Mouse (Mus musculus): ENCODE data around the gene Slc40a1. TPM values are rescaled to one million over a fixed set of nuclear protein-coding genes. Genes with fewer than 3 reads are reported as not detected.

The Slc40a1 gene
- polyA plus RNA-seq, 1 experiment from 2014 or later: 65.5 TPM

GRCm38 (mm10) chr1:45868050-45868449 lies 58.3 kb downstream of the Slc40a1 start:
- H3K27me3 ChIP-seq (ENCODE audit: control insufficient read depth, insufficient read depth, low read length): no peaks in the 10 kb centered on the region
- no peak for DNase-seq (ENCODE audit: low spot score)
- H3K4me3 ChIP-seq (ENCODE audit: low read depth, low read length): no peak overlapping the region
- no peaks in the 10 kb centered on the region for H3K4me1 ChIP-seq (replicated peaks; ENCODE audit: control insufficient read depth, insufficient read depth)
- ATAC-seq (ENCODE audit: low FRiP score, low TSS enrichment): no peak
- no peaks in the 10 kb centered on the region for H3K36me3 ChIP-seq (ENCODE audit: control insufficient read depth, insufficient read depth, low read length)
- TF ChIP-seq CTCF (IDR thresholded peaks at IDR 0.05; ENCODE audit: low read depth) (no peak), EP300 (optimal IDR thresholded peaks at IDR 0.05) (no peak)
- H3K9me3 ChIP-seq (ENCODE audit: control insufficient read depth, low read length): no peaks in the 10 kb centered on the region
- no peak overlapping the region for H3K9ac ChIP-seq (ENCODE audit: low read length)
- H3K27ac ChIP-seq (replicated peaks): 0 out of 2 replicates have a peak overlapping the region, but pooled peaks have one; percentile 20
- WGBS: 44% methylated on average over 1 of the region's 1 CpGs
- H3K4me2 ChIP-seq (replicated peaks; ENCODE audit: low read depth): no peak overlapping the region

DNA sequence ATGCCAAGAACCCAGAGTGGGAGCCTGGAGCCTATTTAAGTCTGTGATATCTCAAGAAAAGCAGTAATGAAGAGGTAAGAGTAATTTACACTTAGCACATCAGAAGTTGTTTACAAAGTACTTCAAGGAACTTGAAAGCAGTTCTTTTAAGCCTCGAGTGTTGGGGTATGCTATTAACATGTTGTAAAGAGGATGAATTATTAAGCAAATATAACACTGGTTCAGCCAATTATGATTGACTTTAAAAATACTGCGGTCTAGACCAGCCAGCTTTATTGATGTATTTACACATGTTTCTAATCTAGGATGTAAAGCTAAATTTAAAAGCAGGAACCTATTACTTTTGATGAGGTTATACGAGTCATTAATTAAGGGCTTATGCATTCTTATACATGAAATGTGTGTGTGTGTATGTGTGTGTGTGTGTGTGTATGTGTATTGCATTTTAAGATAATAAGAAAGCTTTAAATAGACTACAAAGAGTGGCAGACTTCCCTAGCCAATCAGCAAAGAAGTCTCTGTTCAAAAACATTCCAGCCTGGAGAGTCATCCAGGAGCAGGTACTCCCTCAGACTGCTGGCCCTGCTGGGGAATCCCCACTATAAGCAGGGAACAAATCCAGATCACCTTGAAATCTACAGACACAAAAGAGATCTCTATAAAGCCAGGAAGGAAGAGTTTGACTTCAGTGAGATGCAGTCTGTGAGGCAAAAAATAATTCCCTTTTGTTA lies 59.9 kb downstream of the Slc40a1 start:
- H3K36me3 ChIP-seq (ENCODE audit: control insufficient read depth, insufficient read depth, low read length): no peaks in the 10 kb centered on the region
- H3K27me3 ChIP-seq (ENCODE audit: control insufficient read depth, insufficient read depth, low read length): no peaks in the 10 kb centered on the region
- no peak overlapping the region for H3K9ac ChIP-seq (ENCODE audit: low read length)
- 29% methylated on average over 3 of the region's 3 CpGs for WGBS
- no peak overlapping the region for H3K4me2 ChIP-seq (replicated peaks; ENCODE audit: low read depth)
- H3K4me3 ChIP-seq (ENCODE audit: low read depth, low read length): no peak overlapping the region
- H3K4me1 ChIP-seq (replicated peaks; ENCODE audit: control insufficient read depth, insufficient read depth): no peaks in the 10 kb centered on the region
- H3K27ac ChIP-seq (replicated peaks): no peak overlapping the region
- DNase-seq (ENCODE audit: low spot score) (no peak), ATAC-seq (ENCODE audit: low FRiP score, low TSS enrichment) (no peak)
- TF ChIP-seq CTCF (IDR thresholded peaks at IDR 0.05; ENCODE audit: low read depth) (no peak), EP300 (optimal IDR thresholded peaks at IDR 0.05) (no peak)
- H3K9me3 ChIP-seq (ENCODE audit: control insufficient read depth, low read length): no peaks in the 10 kb centered on the region

DNA sequence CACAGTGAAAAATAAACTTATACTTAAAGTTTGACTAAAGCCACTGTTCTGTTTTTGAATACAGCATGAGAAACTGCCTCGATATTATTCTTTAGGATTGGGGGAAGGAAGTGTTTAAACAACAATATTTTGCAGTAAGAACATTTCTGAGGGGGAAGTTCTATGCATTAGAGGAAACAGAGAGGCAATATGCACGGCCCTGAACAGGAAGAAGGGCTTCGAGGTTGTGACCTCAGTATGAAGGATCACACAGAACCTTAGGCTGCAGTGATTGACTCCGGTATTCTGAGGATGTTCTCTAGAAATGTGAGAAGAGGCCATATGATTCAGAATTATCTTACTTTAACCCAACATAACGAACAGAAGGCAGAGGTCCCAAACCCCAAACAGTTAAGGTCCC lies 60.6 kb downstream of the Slc40a1 start:
- H3K4me3 ChIP-seq (ENCODE audit: low read depth, low read length): no peak overlapping the region
- ATAC-seq (ENCODE audit: low FRiP score, low TSS enrichment) (no peak), DNase-seq (ENCODE audit: low spot score) (no peak)
- H3K4me1 ChIP-seq (replicated peaks; ENCODE audit: control insufficient read depth, insufficient read depth): no peaks in the 10 kb centered on the region
- H3K4me2 ChIP-seq (replicated peaks; ENCODE audit: low read depth): no peak overlapping the region
- H3K9me3 ChIP-seq (ENCODE audit: control insufficient read depth, low read length): no peaks in the 10 kb centered on the region
- H3K36me3 ChIP-seq (ENCODE audit: control insufficient read depth, insufficient read depth, low read length): no peaks in the 10 kb centered on the region
- no peak overlapping the region for H3K9ac ChIP-seq (ENCODE audit: low read length)
- H3K27me3 ChIP-seq (ENCODE audit: control insufficient read depth, insufficient read depth, low read length): no peaks in the 10 kb centered on the region
- no peak overlapping the region for H3K27ac ChIP-seq (replicated peaks)
- TF ChIP-seq CTCF (IDR thresholded peaks at IDR 0.05; ENCODE audit: low read depth) (no peak), EP300 (optimal IDR thresholded peaks at IDR 0.05) (no peak)
- WGBS: 47% methylated on average over 5 of the region's 5 CpGs

DNA sequence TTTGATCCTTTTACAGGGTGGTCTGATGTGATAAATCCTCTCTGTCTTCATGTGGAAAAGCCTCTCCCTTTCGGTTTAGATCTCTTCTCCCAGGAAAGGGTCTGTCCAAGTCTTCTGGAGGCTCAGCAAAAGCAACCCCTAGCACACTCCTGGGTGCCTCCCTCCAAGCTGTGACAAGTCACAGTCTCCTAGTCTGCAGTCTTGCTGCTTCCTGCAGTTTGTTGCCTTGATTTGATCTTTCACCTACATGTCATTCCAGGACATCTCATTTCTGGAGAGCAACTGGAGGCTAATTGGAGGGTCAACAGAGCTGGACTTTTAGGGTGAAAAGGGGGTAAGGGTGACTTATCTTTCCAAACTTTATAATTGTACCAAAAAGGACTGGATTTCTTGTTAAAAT lies 61.0 kb downstream of the Slc40a1 start:
- 29% methylated on average over 1 of the region's 1 CpGs for WGBS
- ATAC-seq (ENCODE audit: low FRiP score, low TSS enrichment) (no peak), DNase-seq (ENCODE audit: low spot score) (no peak)
- Histone ChIP-seq H3K27ac (replicated peaks) (no peak overlapping the region), H3K4me3 (ENCODE audit: low read depth, low read length) (no peak overlapping the region), H3K36me3 (ENCODE audit: control insufficient read depth, insufficient read depth, low read length) (no peaks in the 10 kb centered on the region), H3K4me2 (replicated peaks; ENCODE audit: low read depth) (no peak overlapping the region), H3K27me3 (ENCODE audit: control insufficient read depth, insufficient read depth, low read length) (no peaks in the 10 kb centered on the region), H3K4me1 (replicated peaks; ENCODE audit: control insufficient read depth, insufficient read depth) (no peaks in the 10 kb centered on the region), H3K9me3 (ENCODE audit: control insufficient read depth, low read length) (no peaks in the 10 kb centered on the region), H3K9ac (ENCODE audit: low read length) (no peak overlapping the region)
- TF ChIP-seq CTCF (IDR thresholded peaks at IDR 0.05; ENCODE audit: low read depth) (no peak), EP300 (optimal IDR thresholded peaks at IDR 0.05) (no peak)

DNA sequence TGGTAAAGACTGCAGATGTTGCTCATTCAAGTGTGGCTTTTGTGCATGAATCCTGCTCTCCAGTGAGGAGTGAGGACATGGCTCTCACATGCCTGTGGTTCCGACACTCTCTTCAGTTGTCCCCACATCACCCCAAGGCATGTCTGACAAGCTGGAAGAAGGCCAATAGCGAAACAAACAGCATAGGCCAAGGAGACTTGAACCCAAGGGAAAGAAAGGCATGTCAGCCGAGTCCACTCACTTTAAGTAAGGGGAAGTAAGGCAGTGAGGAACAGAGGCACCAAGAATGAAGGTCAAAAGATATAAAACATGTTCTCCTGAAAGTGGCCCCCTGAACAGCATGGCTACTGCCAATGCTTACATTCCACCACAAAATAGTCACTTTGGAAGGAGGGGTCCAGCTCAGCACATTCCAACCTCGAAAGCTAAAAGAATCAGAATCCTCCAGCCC lies 61.7 kb downstream of the Slc40a1 start:
- no peak overlapping the region for H3K4me2 ChIP-seq (replicated peaks; ENCODE audit: low read depth)
- ATAC-seq (ENCODE audit: low FRiP score, low TSS enrichment): peak; percentile 49; the same call in 1 of the 2 replicates
- no peaks in the 10 kb centered on the region for H3K27me3 ChIP-seq (ENCODE audit: control insufficient read depth, insufficient read depth, low read length)
- DNase-seq (ENCODE audit: low spot score): no peak
- H3K27ac ChIP-seq (replicated peaks): peak overlapping the region; percentile 46; the same call in 1 of the 2 replicates
- H3K4me1 ChIP-seq (replicated peaks; ENCODE audit: control insufficient read depth, insufficient read depth): peaks cover 4% of the 10 kb centered on the region; the same call in 1 of the 2 replicates
- 28% methylated on average over 4 of the region's 4 CpGs for WGBS
- no peak overlapping the region for H3K4me3 ChIP-seq (ENCODE audit: low read depth, low read length)
- TF ChIP-seq CTCF (IDR thresholded peaks at IDR 0.05; ENCODE audit: low read depth): no peak
- TF ChIP-seq EP300 (optimal IDR thresholded peaks at IDR 0.05): no peak
- no peaks in the 10 kb centered on the region for H3K9me3 ChIP-seq (ENCODE audit: control insufficient read depth, low read length)
- H3K9ac ChIP-seq (ENCODE audit: low read length): no peak overlapping the region
- no peaks in the 10 kb centered on the region for H3K36me3 ChIP-seq (ENCODE audit: control insufficient read depth, insufficient read depth, low read length)

DNA sequence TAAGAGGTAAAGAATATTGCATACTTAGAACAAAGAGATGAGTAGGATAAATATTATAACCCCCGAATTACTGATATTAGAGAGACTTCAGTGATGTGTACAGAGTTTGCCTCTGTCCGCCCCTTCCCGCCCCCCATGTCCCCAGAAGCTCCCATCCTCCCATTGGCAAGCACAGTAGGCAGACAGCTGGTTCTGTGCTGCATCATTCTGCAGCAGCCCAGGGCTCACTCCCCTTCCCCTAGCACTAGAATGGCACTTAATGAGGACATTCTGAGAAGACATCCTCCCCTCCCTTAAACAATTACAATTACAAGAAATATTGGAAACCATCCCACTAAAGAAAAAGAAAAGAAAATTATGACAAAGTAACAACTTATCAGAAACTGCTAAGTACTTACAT lies 62.7 kb downstream of the Slc40a1 start:
- ATAC-seq (ENCODE audit: low FRiP score, low TSS enrichment): no peak
- no peaks in the 10 kb centered on the region for H3K36me3 ChIP-seq (ENCODE audit: control insufficient read depth, insufficient read depth, low read length)
- no peaks in the 10 kb centered on the region for H3K9me3 ChIP-seq (ENCODE audit: control insufficient read depth, low read length)
- H3K4me3 ChIP-seq (ENCODE audit: low read depth, low read length): no peak overlapping the region
- H3K9ac ChIP-seq (ENCODE audit: low read length): no peak overlapping the region
- TF ChIP-seq CTCF (IDR thresholded peaks at IDR 0.05; ENCODE audit: low read depth) (no peak), EP300 (optimal IDR thresholded peaks at IDR 0.05) (no peak)
- H3K4me2 ChIP-seq (replicated peaks; ENCODE audit: low read depth): no peak overlapping the region
- no peak for DNase-seq (ENCODE audit: low spot score)
- peaks cover 4% of the 10 kb centered on the region; the same call in 1 of the 2 replicates for H3K4me1 ChIP-seq (replicated peaks; ENCODE audit: control insufficient read depth, insufficient read depth)
- H3K27me3 ChIP-seq (ENCODE audit: control insufficient read depth, insufficient read depth, low read length): no peaks in the 10 kb centered on the region
- WGBS: 86% methylated on average over 3 of the region's 3 CpGs
- H3K27ac ChIP-seq (replicated peaks): no peak overlapping the region
